Mouse (Mus musculus): ENCODE data around the gene Rab7b.

Gene Rab7b

DNA sequence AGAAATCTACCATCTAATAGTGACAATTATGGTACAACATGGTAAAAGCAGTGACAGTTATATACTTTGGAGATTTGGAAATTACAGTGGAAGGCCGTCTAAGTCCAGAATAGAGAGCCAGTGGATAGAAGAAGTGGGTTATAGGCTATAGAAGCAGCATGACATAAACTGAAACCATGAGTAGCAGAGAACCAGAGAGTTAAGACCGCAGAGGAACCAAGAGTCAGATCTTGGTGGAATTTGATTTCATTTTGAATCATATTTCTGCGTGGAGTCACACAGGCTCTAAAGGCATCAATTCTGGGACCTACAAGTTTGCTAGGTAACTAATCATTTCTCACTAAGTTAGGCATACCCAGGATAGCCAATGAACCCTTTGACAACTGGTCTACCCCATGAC, 10.3 kb downstream of the Rab7b start:
- no peak for DNase-seq

DNA sequence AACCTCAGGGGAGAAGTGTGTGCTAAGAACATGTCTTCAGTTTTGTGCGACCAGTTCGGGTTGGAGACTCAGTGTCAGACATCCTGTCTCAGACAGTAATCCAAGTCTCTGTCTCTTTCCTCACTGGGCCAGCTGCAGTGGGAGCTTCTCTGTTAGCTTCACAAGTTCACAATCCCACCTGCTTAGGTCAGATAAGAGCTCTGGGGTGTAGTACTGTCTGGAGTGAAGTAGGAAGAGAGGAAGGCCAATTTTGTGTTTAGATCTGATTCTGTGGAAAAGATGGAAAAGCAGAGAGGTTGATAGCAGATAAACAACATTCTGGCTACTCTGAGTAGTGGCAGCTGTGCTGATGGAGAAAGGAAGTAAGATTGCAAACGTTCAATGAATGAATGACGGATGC, 11.1 kb downstream of the Rab7b start:
- no peak for DNase-seq

DNA sequence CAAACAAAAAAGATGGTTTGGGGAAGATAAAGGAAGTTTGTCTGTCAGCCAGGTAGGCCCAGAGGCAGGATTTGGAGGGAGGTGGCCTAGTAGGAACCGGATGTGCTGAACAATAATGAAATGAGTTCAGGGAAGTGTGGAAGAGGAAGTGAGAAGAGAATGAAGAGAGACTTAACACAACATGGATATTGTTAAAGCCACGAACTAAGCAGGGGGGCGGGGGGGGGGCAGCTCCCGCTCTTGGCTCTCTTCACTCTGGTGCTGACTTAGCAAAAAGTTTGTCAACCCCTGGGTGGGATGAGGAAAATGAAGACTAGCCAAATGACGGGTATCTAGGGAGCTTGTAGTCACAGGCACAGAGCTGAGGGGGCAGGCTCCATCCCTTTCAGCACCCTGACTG, 12.0 kb downstream of the Rab7b start:
- DNase-seq = no peak

DNA sequence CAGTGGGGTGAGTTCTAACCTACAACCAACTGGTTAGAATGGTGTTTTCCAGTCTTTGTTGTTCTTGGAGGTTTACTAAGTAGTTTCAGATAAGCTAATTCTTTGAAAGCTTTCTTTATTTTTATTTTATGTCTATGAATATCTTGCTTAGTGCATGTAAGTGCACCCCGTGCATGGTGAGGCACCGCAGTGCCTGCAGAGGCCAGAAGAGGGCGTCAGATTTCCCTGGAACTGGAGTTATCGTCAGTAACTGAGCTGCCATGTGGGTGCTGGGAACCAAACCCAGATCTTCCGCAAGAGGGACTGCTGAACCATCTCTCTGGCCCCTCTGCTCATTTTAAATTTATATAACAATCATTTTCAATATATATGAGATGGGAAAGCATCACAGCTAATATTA, 12.9 kb downstream of the Rab7b start:
- DNase-seq = peak; percentile 25

DNA sequence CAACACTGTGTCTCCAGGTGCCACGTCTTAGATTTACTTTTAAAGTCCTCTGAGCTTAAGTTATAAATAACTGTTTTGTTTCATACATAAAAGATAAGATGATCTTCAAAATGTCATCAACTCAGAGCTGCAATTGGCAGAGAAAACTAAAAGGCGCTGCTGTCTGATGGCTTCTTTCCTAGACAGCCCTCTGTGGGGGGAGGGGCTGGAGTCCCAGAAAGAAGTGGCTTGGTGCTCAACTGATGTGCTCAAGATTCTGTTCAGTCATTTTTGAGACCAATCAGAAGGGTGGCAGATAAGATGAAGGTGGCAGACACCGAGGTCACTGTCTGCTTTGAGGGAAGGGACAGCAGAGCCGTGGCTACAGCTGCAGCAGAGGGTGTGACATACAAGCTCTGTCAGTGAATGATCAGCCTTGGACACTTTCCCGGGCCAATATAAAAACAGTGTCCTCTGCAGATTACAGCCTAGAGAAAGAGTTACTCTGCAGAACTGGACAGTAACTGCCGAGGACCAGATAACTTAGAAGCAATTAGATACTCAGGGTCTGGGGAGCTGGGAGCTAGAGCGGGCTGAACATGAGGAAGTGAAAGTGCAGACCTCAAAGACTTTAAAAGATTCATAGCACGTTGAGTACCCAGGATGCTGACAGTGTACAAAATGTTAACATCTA, 13.7 kb downstream of the Rab7b start:
- peak; percentile 41 for DNase-seq

DNA sequence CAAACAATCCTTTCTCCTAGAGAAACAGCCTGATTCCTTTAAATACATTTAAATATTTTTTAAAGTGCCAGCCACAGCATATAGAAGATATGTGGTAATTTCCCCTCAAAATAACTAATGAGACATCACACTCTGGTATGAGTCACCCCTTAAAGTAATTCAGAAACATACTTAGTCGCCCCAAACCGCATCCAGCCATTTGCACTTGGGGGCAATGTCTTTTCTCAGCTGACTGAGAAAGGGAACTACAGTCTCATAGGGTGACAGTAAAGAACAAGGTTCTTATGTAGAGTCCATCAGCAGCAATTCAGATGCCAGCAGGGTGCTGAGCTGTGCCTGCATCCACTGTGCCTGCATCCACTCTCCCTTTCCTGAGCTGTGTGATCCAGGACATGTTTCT, 15.0 kb downstream of the Rab7b start:
- no peak for DNase-seq

DNA sequence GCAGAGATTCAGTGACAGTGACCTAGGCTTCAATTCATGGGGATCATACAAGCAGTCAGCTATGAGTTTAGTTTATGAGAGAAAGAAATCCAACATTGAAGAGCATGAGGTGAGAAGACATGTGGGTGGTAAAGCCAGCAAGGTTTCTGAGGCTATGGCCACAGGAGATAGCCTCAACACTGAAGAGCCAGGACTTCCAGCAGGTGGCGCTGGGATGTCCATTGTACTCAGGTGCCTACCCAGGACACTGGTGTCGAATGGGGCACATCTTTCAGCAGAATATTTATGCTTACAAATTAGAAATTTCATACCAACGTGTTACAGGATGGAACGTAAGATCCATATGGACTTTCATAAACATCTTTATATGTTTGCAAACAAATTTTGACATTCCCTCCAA, 19.8 kb downstream of the Rab7b start:
- DNase-seq = peak; percentile 70

DNA sequence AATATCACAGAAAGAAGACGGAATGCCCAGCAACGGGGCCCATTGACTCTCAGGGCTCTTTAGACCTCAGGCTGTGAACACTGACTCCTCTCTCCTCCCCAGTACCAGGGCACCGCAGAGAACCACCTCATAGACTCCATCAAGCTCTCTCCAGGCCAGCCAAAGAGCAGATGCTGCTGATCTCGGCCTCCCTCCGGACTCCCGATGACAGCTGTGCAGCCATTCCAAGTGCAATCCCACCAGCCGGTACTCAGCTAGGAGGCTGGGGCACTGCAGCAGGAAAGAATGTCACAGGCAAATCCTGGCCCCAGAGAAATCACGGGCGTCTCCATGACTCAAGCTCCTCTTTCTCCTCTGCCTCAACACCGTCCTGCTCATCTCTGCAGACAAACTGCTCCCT, 23.0 kb downstream of the Rab7b start:
- DNase-seq = no peak

DNA sequence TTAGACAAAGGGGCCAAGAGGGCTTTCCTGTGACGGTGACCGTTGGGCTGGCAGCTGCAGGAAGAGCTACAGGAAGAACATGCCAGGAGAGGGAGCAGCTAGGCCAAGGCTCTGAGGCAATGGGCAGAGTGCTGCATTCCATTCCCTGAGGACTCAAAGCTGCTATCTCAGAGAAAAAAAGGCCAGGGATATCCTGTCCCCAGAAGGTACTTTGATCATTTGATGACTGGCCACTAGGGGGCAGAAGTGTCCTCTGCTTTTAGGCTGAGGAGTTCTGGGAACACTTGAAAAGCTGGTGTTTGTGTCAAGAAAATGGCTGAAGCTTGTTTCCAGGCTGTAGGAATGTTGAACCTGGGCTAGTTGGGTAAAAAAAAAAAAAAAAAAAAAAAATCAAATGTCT, 23.9 kb downstream of the Rab7b start:
- DNase-seq = peak; percentile 85

DNA sequence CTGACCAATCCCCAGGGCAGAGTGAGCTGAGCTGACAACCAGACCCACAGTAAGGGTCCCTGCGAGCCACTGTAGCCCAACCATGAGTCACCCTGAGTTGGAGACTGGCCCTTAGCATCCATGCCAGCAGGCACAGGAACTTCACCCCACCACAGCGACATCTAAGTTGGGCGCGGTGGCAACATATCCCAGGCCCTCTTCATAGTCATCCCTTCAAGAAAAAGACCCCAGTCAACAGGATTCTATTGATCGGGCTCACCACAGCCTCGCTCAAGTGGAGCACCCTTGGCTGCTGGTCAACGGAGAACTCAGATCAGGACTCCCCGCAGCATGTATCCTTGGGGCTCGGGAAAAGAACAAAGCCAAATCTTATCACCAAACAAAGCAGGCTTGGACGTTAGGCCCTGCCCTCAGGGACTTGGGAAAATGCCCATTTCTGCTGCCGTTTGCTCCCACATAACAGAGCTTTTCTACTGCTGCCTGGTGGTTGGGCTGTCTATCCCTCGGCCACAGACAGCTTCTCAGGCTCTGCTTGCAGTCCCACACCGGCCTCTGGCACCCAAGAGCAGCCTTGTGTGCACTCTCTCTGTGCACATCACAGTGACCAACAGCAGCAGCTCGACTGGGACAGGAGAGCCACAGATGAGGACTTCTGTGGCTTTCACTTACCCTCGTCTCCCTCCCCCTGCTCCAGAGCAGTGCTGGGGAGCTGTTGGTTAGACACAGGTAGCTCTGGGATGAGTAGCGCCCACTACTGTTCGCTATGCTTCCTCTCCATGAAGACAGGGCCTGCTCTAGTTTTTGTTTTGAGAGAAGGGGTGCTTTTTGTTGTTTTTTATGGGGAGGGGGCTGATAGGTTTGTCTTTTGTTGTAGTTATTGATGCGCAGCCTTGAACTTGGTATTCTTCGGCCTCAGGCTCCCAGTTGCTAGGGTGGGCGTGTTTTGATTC, 26.2 kb downstream of the Rab7b start:
- DNase-seq = no peak

DNA sequence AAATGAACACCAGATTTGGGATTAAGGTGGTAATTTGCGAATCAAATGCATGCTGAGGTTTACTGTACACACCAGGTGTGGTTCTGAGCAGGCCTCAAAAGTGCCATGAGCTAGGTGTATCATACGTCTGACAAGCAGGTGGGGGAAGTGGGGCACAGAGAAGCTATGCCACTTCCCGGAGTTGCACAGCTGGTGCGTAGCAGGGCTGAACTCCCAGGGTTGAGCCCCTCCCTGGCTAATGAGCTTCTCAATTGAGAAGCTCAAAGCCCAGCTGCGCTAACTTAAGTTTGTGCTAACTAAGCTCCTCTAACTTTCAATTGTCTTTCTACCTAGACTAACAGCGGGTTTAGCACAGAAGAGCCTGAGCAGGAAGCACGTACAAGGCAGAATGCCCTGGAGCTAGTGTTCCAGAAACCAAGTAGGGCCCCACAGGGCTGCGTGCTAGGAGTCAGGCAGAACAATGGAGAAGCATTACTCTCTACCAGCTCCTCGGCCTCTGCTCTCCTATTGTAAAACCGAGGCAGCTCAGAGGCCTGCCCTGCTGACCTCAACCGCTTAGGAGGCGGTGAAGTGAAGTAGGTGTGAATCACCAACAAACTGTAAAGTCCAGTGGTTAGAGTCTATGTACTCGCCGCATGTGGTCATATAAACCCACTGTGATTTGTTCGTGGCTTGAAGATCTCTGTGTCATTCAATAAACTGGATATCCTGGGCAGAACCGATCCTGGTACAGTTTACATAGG, 30.6 kb downstream of the Rab7b start:
- DNase-seq = peak; percentile 68

DNA sequence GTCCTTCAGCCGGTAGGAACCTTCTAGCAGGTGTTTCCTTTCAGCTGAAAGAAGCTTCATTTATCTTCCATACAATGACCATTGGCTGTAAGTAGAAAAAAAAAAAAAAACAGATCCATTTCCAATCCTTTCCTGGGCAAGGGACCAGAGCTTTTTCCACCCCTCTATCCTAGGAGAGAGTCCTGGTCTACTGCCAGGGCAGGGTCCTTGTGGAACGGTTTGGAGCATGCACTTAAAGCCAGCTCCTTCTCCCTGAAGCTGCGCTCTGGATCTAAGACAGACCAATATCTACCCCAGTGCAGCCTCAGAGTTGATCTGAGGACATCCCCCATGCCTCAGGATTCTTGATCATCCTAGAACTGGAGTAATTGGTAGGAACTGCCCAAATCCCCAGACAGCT, 33.5 kb downstream of the Rab7b start:
- DNase-seq = no peak

DNA sequence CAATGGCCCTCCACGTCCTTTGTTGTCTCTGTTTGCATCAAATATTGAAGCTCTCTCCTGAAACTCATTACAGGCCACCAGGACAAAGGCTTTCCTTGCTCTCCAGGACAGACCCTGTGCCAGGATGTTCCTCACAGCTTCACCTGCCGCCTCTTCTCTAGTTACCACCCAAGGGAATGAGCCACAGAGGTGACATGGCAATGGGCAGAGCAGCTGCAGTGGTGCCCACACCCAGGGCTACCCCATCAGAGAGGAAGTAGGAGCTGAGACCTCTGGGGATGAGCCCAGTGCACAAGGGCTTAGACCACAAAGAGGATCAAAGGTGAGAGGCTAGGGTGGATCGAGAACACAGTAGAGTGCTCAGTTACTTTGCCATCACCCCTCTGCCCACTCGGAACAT, 35.1 kb downstream of the Rab7b start:
- DNase-seq = no peak

DNA sequence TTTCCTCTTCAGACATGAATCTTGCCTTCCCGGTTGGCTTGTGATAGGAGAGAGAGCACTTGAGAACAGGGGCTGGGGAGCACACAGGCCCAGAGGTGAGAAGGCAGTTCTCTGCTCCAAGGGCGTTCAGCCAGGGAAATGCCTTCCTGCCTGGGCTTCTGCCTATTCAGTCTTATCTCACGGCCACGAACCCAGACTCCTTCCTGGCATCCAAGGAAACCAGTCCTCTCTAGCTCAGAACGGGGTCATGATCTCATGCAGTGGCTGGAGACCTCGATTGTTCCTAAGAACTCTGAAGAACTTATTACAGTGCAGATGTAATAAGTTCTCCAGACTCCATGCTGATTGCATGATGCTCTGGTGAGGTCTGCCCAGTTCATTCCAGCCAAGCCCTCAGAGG, 38.1 kb downstream of the Rab7b start:
- DNase-seq = no peak

DNA sequence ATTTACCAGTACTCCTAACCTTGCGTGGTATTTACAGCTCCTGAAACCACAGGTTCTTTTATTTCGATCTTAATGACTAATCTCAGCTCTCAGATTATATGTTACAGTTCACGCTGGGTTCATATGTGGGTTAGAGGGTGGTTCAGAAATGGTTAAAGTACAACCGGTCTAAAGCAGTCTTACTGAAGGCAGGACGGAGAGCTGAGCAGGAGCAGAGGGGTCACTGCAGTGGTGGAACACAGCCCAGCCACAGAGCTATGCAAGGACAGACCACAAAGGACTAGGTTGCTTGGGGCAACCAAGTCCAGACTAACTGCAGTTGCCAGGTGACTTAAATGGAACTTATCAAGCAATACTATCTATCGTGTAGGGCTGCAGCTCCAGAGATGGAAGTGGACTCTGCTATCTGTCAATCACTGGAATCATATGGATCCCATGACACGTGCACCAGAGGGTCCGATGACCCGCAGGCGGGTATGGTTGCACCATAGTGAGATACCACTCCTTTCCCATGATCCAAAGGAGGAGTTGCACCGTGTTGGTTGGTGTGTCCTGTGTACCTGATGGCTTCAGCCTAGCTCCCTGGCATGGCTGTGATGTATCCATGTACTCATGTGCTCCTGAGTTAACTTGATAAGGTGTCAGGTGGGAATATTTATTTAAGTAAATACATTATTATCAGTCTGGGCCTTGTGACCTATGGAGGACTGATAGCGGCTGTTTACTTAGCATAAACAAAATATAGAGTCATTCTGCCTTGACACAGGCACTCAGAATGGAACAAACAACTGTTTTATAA, 42.3 kb downstream of the Rab7b start:
- no peak for DNase-seq

DNA sequence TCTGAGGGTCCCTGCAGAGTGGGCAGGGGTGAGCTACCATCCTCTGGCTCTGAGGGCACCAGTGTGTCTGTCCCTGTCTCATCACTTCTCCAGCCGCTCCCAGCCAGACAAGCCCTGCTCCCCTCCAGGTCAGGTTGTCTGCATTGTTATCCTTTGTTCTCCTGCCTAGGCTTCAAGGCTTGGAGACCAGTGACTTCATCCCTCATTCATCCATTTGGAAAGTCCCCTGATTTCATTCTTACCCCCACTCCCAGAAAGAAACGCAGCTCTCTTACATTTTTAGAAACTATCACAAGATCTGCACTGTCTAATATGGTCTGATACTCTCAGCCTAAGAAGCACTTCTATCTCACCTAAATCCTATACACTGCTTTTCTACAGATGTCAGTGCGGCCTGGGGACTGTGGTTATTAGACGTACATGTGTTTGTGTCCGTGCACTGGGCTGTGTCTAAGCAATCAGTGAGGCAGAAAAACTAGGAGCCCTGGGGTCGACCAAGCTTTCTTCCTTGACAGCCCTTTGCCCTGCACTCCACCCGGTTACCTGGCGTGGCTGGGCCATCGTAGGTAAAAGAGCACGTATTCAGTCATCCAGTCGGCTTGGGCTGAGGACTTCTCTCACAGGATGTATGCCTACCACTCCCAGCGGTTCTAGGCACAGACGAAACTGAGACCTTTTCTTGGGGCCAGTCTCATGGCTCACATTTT, 45.1 kb downstream of the Rab7b start:
- no peak for DNase-seq

DNA sequence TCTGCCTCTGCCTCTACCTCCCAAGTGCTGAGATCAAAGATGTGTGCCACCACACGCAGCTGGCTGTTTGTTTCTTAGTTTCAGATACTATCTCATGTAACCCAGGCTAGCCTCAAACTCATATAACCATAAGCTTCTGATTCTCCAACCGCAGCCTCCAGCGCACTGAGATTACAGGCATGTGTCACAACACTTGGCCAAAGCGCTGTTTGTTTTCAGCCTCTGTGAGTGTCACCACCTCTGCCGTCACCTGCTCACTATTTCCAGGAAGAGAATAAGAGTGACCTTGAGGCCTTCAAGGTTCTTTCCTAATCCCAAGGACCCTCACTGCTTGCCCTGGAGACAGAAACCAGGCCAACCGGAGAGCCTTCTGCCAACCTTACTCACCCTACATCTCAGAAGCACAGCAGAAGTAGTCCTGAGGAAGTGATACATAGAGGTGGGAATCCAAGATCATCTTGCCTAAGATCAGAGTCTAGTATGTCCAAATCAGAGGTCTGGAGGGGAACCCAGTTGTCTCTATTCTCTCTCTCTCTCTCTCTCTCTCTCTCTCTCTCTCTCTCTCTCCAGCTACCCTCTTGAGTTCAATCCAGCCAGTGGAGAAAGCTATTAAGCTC, 46.3 kb downstream of the Rab7b start:
- DNase-seq = no peak

DNA sequence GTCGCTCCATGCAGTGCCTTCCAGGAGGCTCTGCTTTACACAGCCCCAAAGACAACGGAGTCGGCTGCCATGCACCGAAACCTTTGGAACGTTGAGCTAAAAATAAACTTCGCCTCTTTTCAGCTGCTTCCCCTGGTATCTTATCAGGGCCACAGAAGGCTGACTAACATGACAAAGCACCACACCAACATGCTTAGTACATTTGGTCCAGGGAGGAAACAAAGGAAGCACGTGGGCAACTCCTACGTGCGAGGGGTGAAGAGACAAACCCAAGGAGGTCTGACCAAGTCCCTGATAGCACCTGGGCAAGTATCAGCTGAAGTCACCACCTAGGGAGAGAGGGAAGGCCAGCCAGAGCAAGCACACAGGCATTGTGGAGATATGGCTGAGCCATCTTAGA, 48.0 kb downstream of the Rab7b start:
- DNase-seq = no peak

DNA sequence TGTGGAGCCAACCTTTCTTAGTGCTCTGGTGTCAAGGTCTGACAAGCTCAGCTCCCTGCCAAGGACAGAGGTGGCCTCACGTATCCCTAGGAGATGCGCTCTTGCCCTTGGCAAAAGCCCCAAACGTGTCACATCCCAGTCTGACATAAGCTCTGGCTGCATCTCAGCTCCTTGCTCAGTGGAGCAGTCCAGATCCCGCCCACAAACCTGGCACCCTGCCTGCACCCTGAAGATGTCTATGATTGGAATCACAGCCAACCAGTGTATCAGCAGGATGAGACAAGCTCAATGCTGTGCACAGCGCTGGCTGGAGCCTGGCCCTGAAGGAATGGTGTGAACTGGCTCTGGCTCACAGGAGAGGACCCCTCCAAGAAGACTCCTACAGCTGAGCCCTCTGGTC, 48.8 kb downstream of the Rab7b start:
- no peak for DNase-seq

DNA sequence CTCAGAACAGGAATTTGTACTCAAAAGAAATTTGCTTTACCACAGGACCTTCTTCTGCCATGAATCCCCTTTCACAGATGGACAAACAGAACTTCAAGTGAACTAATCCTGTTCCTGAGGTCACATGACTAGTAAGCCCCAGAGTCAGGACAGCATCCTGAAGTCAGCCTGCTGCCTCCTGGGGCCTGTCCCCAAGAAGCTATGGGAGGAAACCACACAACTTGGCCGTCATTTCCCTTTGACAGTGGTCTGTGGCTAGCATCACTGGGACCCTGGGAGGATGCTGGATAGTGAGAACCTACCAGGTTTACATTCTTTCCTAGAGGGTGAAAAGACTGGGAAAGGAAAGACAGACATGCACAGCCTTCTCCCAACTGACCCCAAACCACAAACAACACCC, 50.3 kb downstream of the Rab7b start:
- no peak for DNase-seq

DNA sequence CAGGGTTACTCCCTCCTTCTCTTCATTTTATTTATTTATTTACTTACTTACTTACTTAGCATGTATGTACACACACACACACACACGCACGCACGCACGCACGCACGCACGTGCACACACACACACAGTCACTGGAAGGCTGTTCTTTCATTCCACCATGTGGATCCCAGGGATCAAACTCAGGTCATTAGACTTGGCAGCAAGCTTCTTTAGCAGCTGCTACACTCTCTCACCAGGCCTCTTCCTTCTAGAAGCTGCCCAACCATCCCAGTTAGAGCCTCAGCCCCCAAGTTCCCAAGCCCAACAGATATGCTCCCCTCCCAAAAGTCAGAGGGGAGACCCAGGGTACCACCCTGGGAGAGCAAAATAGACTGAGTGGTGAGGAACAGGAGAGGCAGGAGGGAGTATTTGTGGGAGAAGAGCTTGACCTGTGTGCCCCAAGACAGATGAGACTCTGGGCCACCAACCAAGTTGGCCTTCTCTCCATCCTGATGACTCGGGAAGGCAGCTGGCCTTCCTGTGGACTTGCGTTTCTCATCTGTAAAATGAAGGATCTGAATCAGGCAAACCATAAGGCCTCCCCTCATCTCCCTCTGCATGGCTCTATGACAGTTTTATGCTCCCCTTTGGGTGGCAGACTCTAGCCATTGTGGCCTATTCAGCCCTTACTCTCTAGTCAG, 51.1 kb downstream of the Rab7b start:
- DNase-seq = no peak
